Mouse (Mus musculus) layer of hippocampus, adult 2 months (tissue): Measurements from ENCODE around the gene Prr19. TPM values are rescaled to one million over a fixed set of nuclear protein-coding genes. Genes with fewer than 3 reads are reported as not detected.
"Not testable (repeated sequence)": the region's sequence is repeated elsewhere in the genome, so short reads cannot be mapped to it uniquely, and the experiment has no call there.

Experiments
- DNase-seq, 2 experiments: peaks; one replicate each; pipeline ENCODE4 v3.0.0; 2022; ENCODE audit warnings: low spot score in 2 of 2
- H3K27ac ChIP-seq: fragments of 200-600 bp; 2 replicates; pipeline ENCODE4 v1.8.1; 2022
- H3K4me3 ChIP-seq: fragments of 200-600 bp; 2 replicates; pipeline ENCODE4 v1.8.1; 2022; ENCODE audit warnings: mild to moderate bottlenecking
- CTCF ChIP-seq: fragments of 200-600 bp; conservative IDR thresholded peaks from 2 replicates; pipeline ENCODE4 v1.8.1; 2022; ENCODE audit warnings: antibody characterized with exemption, mild to moderate bottlenecking, moderate library complexity
- total RNA-seq, 2 experiments: library from RNA; stranded (reverse); gene quantifications; 2 replicates each; pipeline ENCODE4 v1.2.3; 2021

Gene Prr19
- total RNA-seq, 2 experiments from 2014 or later, result not detected

- Histone ChIP-seq H3K4me3 (no peak overlapping the region), H3K27ac (no peak overlapping the region)
- no peak for DNase-seq
- TF ChIP-seq CTCF, result no peak
These were observed 20.9 kb downstream of the Prr19 start for GRCm38 (mm10) chr7:25322058-25322484.

- TF ChIP-seq CTCF, result no peak
- no peak for DNase-seq
These were observed 22.0 kb downstream of the Prr19 start for GRCm38 (mm10) chr7:25323219-25323618.

GRCm38 (mm10) chr7:25325431-25325830 is 24.2 kb downstream of the Prr19 start:
- DNase-seq, H3K4me3 ChIP-seq, H3K27ac ChIP-seq: not testable (repeated sequence)

More at GRCm38 (mm10) chr7:25323219-25323618, 22.0 kb downstream of the Prr19 start:
- H3K4me3 ChIP-seq, result no peak overlapping the region
- no peak overlapping the region for H3K27ac ChIP-seq

GRCm38 (mm10) chr7:25326233-25326632 is 25.0 kb downstream of the Prr19 start:
- no peak for TF ChIP-seq CTCF
- H3K27ac ChIP-seq, result no peak overlapping the region
- H3K4me3 ChIP-seq, result no peak overlapping the region
- DNase-seq, result no peak

- H3K27ac ChIP-seq, result no peak overlapping the region
- no peak overlapping the region for H3K4me3 ChIP-seq
- peak; percentile 83 for TF ChIP-seq CTCF
- peak; percentile 45 to 60 for DNase-seq
These were observed 32.5 kb downstream of the Prr19 start for GRCm38 (mm10) chr7:25333596-25334307.

GRCm38 (mm10) chr7:25334472-25334871 is 33.3 kb downstream of the Prr19 start:
- no peak for TF ChIP-seq CTCF
- no peak for DNase-seq

GRCm38 (mm10) chr7:25339329-25339728 is 38.1 kb downstream of the Prr19 start:
- H3K27ac ChIP-seq, result no peak overlapping the region

More at GRCm38 (mm10) chr7:25334472-25334871, 33.3 kb downstream of the Prr19 start:
- Histone ChIP-seq H3K27ac (no peak overlapping the region), H3K4me3 (no peak overlapping the region)

GRCm38 (mm10) chr7:25341000-25341784 is 40.0 kb downstream of the Prr19 start:
- no peak for TF ChIP-seq CTCF
- Histone ChIP-seq H3K4me3 (no peak overlapping the region), H3K27ac (peak overlapping the region; percentile 48; the same call in 1 of the 2 replicates)
- DNase-seq, result peak in 1 of 2 experiments; percentile 64

More at GRCm38 (mm10) chr7:25339329-25339728, 38.1 kb downstream of the Prr19 start:
- H3K4me3 ChIP-seq, result no peak overlapping the region
- no peak for TF ChIP-seq CTCF
- no peak for DNase-seq

GRCm38 (mm10) chr7:25348861-25349260 is 47.6 kb downstream of the Prr19 start:
- no peak for TF ChIP-seq CTCF
- no peak overlapping the region for H3K27ac ChIP-seq
- H3K4me3 ChIP-seq, result no peak overlapping the region
- no peak for DNase-seq

Other genes with a start within 250 kb of the Prr19 start
- gene Grik5, start 229.1 kb upstream of the Prr19 start, total RNA-seq, result 100 to 1,000 TPM; 247 to 248 TPM
- 10 to 100 TPM; 29.3 to 30.3 TPM for gene Zfp574, start 228.8 kb upstream of the Prr19 start, total RNA-seq
- 1 to 10 TPM; 8.2 to 8.5 TPM for gene Pou2f2, start 121.7 kb upstream of the Prr19 start, total RNA-seq
- gene Dedd2, start 80.8 kb upstream of the Prr19 start, total RNA-seq, result 10 to 100 TPM; 23.7 to 24.1 TPM
- gene Zfp526, start 80.0 kb upstream of the Prr19 start, total RNA-seq, result 10 to 100 TPM; 10.5 to 12.7 TPM
- 100 to 1,000 TPM; 206 to 220 TPM for gene Gsk3a, start 63.6 kb upstream of the Prr19 start, total RNA-seq
- 10 to 100 TPM; 40.3 to 45.1 TPM for gene Erf, start 50.6 kb upstream of the Prr19 start, total RNA-seq
- gene Cic, start 33.7 kb upstream of the Prr19 start, total RNA-seq, result 100 to 1,000 TPM; 218 to 225 TPM
- 10 to 100 TPM; 16.9 to 21.0 TPM for gene Pafah1b3, start 3.4 kb upstream of the Prr19 start, total RNA-seq
- gene Tmem145, start 4.7 kb downstream of the Prr19 start, total RNA-seq, result 10 to 100 TPM; 27.4 to 27.8 TPM
- 100 to 1,000 TPM in 1 of 2 experiments, 10 to 100 TPM in 1; 96.9 to 100 TPM for gene Megf8, start 15.8 kb downstream of the Prr19 start, total RNA-seq
- not detected for gene Cnfn, start 68.3 kb downstream of the Prr19 start, total RNA-seq
- 1 to 10 TPM; 9.1 to 10.0 TPM for gene Lipe, start 97.3 kb downstream of the Prr19 start, total RNA-seq
- gene Cxcl17, start 111.5 kb downstream of the Prr19 start, total RNA-seq, result not detected
- 1 to 10 TPM; 3.2 to 4.2 TPM for gene Ceacam1, start 176.2 kb downstream of the Prr19 start, total RNA-seq
- under 1 TPM; 0.20 to 0.67 TPM for gene Ceacam2, start 238.4 kb downstream of the Prr19 start, total RNA-seq